Mouse (Mus musculus): ENCODE data around the gene Cars2. TPM values are rescaled to one million over a fixed set of nuclear protein-coding genes. Genes with fewer than 3 reads are reported as not detected.
"Not testable (repeated sequence)": the region's sequence is repeated elsewhere in the genome, so short reads cannot be mapped to it uniquely, and the experiment has no call there.

Gene Cars2
- total RNA-seq, 2 experiments from 2014 or later: 41.7 to 77.9 TPM

DNA sequence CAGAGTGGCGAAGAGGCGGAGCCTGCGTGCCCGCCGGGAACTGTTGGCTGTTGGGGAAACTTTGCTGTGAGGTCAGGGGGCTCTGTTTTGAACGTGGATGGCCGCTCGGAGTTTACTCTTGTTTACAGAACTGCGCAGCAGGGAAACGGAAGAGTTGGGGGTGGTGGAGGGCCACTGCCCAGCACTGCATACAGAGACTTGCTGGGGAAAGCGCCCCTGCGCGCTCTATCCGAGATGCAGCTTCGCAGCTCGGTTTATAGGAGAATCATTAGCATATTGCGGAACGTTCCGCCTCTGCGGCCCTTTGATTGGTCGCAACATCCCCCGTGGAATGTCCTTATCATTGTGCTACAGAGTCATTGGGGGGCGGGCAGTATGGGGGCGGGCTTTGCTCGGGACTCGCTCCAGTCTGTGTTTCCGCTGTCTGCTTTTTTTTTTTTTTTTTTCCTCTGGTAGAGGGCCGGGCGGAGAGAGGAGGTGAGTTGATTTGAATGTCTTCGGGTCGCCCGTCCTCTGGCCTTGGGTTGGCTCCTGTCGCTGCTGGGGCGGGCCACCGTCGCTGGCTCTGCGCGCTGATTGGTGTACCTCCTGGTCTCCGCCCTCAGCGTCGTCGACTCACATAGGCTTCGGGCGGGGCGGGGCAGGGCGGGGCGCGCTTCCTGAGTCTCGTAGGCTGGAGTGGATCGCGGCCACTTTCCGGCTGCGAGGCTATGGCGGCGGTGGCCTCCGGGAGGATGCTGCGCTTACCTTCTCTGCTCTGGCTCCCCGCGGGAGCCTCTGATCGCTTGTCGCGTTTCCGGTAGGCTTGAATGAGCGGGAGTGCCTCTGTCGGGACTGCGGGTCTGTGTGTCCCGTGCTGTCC lies 7.4 kb upstream of the Cars2 start:
- ATAC-seq (replicated peaks; ENCODE audit: low FRiP score, low TSS enrichment, poor library complexity, severe bottlenecking): peak; percentile 80

DNA sequence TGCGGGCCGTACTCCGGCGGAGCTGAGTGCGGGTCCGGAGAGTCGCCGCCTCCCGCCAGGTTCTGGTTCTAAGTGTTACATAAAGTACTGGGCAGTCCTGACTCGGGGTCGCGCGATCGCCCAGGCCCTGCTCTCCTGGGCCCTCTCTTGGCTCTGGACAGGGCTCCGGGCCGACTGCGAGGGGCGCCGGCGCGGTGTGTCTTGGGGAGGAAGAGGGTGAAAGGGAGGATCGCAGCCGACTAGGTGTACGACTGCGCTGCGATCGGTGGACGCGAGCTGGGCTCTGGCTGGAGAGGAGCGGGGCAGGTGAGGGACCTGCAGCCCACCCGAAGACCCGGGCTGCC lies 6.8 kb upstream of the Cars2 start:
- ATAC-seq (replicated peaks; ENCODE audit: low FRiP score, low TSS enrichment, poor library complexity, severe bottlenecking): 0 out of 2 replicates have a peak, but pooled peaks have one; percentile 0

DNA sequence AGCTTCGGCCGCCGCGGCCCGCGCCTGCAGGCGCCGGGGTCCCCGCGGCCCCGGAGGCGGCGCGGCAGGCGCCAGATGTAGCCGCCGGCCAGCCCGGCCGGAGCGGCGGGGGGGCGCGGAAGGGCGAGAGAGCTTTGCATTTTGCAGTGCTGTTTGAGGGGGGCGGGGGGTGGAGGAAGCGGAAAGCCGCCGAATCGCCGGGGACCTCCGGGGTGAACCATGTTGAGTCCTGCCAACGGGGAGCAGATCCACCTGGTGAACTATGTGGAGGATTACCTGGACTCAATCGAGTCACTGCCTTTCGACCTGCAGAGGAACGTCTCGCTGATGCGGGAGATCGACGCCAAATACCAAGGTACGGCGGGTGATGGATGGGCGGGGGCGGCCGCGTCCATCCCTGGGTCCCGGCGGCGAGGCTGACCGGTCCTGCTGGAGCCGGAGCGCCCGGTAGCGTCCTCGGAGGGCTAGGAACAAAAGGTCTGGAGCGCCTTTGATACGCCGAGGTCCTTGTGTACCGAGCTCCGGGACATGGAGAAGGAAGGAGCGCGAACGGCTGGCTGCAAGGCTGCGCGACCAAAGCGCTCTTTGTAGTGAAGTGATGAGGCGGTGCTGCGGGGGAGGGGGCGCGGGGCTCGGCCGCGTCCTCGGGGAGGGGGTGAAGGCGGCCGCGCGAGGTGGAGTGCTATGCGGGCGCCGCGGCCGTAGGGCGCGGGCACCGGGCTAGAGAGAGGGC lies 6.3 kb upstream of the Cars2 start:
- no peak for ATAC-seq (replicated peaks; ENCODE audit: low FRiP score, low TSS enrichment, poor library complexity, severe bottlenecking)

DNA sequence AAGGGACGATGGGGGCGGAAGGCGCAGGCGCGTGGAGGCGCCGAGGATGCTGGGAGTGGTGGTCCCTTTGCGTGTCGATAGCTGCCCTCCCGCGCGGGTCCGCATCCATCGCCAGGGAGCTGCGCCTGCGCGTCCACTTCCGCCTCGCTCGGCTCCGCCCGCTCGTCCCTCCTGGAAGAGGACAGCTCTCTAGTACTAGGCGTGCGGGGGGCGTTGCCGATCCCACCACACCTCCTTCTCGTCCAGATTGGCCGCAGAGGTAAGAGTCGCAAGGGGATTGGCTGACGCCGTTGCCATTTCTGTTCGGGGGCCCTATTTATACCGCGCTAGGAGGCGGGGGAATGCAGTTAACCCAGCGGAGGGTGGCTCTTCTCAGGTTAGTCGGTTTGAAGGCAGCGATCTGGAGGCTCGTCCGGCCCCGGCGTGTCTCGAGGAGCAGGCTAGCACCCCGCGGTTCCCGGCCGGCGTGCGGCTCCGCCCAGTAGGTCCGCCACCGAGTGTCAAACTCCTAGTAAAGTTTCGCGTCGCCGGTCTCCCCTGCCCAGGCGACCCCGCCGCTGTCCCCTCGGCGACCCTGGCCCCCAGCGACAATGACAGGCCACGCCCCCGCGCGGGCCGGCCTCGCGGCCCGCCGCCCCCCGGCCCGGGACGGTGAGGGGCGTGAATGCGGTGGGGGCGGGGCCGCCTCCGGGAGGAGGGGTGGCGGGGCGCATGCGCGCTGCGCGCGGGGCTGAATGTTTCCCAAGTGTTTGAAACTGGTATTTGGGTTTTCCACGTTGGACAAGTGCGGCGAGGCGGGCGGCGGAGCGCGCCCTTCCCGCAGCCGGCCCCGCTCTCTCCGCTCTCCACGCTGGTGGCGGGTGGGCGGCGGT lies 5.4 kb upstream of the Cars2 start:
- ATAC-seq (replicated peaks; ENCODE audit: low FRiP score, low TSS enrichment, poor library complexity, severe bottlenecking): peak; percentile 72

DNA sequence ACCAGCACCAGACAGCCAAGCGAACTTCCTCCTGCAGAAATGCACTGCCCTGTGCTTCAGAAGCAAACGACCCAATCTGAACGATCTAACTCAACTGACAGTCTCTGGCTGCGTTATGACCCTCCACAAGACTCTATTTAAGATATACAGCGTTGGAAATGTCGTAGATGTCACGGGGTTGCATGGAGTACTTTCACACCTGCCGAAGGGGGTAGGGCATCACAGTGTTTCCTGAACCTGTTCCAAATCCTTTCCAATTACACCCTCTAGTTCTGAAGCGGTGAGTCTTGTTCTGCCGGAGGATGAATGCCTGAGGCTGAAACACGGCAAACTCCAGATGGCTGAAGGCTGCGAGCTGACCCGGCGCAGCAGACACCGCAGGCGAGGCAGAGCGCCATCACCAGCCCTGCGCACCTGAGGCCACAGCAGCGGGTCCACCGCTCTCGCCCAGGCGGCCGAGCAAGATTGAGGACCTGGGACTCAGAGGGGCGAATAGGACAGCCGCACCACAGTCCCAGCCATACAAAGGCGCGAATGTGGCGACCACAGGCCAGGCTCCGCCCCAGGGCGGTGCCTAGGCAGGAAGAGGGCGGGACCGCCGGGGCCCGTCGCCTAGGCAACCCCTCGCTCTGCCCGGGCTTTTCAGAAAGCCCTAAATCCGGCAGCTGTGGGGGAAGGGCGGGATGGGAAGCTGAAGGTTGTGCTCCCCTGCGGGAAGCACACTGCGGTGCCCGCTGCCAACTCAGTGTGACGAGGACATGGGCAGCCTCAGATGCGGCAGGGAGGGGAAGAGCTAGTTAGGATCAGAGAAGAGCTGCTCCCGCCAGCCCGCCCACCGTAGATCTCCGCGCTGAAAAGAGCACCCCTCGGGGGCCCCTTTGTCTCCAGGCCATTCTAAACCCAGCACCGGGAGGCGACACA lies 4.5 kb upstream of the Cars2 start, which contains the start of gene Ing1:
TSS of gene Ing1 (plus strand) at position 773 of the 921 bp plus-strand sequence.
- peak; percentile 54 for ATAC-seq (replicated peaks; ENCODE audit: low FRiP score, low TSS enrichment, poor library complexity, severe bottlenecking)

DNA sequence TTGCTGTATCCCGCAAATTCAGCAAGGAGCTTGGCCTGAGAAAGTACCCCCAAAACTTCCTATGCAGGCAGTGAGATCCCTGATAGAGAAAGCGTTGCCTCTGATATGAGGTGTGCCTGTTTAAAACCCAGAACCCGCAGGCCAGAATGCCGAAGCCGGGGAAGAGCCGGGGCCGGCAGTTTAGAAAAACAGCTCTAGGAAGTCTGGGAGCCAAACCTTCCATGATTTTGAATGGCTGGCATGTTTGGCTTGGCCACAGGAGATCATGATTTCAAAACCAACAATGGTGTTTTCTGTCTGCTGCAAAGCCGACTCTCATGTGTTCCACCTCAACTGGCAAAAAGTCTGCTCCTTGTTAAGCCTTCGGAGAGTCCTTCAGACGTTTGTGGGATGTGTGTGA lies 1.8 kb upstream of the Cars2 start:
- ATAC-seq (replicated peaks; ENCODE audit: low FRiP score, low TSS enrichment, poor library complexity, severe bottlenecking): no peak

DNA sequence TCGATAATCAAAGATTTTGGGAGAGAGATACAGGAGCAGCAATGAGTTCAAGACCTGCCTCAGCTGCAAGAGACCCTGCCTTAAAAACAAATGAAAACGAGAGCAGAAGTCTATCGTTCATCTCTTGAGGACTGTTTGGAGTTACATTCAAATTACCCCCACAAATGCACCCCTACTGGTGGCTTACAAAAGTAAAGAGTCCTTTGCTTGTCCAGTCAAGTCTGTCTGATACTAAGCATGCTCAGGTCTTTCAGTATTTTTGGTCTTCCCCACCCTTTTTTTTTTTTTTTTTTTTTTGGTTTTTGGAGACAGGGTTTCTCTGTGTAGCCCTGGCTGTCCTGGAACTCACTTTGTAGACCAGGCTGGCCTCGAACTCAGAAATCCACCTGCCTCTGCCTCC lies 914 bp upstream of the Cars2 start:
- ATAC-seq (replicated peaks; ENCODE audit: low FRiP score, low TSS enrichment, poor library complexity, severe bottlenecking): not testable (repeated sequence)

DNA sequence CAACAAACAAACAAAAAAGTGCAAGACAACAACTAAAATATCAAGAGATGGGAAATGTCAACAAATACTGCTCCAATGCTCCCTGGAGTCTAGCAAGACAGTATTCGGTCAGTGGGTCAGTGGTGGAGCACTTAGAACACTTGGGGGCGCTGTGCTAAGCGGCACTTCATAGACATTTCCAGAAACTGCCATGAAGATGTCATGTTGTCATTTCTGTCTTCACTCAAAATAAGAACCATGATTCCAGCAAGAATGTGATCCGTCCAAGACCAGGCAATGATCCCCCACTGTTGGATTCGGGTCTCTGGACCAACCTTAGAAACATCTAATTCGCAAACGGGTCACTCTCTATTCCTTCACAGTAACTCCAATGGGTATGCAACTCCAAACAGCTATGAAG lies 877 bp downstream of the Cars2 start:
- peak; percentile 62 for ATAC-seq (replicated peaks; ENCODE audit: low FRiP score, low TSS enrichment, poor library complexity, severe bottlenecking)

DNA sequence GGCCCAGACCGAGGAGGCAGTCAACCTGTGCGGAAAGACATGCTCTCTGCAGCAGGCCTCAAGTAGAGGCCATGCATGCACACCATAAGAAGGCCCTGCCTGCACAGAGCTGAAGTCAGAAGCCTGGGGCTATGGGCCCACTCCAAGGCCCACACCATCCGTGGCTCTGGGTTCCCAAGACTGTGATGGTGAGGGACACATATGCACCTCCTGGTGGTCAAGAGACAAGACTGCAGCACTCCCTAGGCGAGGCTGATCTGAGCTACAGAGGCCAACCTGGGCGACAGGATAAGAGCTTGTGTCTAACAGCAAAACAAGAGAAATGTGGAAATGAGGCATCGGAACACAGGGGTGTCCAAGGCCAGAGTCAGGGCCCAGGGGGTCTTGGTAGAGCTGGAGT lies 3.5 kb downstream of the Cars2 start:
- peak; percentile 62 for ATAC-seq (replicated peaks; ENCODE audit: low FRiP score, low TSS enrichment, poor library complexity, severe bottlenecking)

DNA sequence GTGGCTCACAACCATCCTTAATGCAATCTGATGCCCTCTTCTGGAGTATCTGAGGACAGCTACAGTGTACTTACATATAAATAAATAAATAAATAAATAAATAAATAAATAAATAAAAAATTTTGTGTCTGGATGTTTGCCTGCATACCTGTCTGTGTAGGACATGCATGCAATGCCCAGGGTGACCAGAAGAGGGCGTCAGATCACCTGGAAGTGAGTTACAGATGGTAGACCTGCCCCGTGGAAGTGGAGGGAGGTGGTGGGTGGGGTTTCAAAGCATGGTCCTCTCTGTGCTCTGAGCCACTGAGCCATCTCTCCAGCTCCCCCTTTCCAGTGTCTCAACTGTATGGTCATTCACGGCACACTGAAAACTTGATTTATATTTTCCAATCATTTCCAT lies 6.2 kb downstream of the Cars2 start:
- ATAC-seq (replicated peaks; ENCODE audit: low FRiP score, low TSS enrichment, poor library complexity, severe bottlenecking): no peak

DNA sequence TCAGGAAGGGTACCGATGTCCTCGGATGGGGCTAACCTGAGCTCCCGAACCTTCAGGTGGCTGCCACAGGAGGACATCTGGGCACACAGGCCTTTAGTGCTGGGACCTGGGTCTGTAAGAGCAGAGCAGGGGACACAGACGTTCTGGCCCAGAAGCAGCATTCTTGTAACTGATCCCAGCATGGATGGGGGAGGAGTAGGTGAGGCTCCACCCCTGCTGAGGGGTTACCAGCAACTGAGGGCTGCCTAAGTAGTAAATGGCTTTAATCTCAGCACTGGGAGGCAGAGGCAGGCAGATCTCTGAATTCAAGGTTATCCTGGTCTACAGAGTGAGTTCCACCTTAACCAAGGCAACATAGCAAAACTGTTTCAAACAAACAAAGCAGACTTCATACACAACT lies 7.7 kb downstream of the Cars2 start:
- no peak for ATAC-seq (replicated peaks; ENCODE audit: low FRiP score, low TSS enrichment, poor library complexity, severe bottlenecking)

DNA sequence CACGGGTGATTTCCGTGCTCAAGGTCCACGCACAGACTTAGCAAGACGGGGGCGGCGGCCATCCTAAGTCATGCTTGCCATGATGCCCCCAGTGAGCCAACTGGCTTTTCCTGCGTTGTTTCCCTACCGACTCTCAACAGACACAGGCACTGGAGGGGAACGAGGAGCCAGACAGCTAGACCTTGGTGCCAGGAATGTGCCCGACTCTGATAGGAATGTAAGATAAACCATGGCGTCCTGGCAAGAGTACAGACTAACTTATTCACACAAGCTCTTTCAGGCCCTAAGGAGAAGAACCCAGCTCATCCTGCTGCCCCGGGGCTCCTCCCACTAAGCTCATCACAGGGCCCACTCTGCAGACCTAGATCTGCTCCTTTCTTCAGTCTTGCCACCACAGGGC lies 8.6 kb downstream of the Cars2 start:
- no peak for ATAC-seq (replicated peaks; ENCODE audit: low FRiP score, low TSS enrichment, poor library complexity, severe bottlenecking)

DNA sequence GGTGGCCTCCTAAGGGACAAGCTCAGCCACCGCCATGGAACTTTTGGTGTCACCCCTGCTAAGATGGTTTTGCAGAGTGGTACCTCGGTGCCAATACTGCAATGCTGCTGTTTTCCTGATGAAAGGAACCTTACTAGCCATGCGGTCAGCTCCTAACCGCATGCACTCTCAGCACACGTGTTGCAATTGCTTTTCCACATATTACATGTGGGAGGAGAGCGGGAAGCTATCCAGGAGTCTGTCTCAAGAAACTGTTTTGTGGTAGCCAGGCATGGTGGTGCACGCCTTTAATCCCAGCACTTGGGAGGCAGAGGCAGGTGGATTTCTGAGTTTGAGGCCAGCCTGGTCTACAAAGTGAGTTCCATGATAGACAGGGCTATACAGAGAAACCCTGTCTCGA lies 10.4 kb downstream of the Cars2 start:
- no peak for ATAC-seq (replicated peaks; ENCODE audit: low FRiP score, low TSS enrichment, poor library complexity, severe bottlenecking)

DNA sequence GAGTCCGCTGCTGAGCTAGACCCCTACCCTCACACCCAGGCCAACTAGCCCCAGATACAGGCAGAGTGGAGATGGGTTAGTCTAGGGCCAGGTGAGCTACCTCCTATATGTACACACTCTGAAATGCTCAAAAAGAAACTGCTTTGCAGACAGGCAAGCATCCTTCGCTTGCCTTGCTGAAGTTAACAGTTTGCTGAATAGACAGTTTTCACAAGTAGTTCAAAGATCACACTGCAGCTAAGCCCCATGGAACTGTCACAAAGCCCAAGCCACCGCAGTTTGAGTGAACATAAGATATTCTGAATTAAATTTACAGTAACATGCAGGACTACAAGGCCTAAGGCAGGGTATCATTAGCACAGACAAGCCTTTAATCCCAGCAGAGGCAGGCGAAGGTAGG lies 11.5 kb downstream of the Cars2 start:
- ATAC-seq (replicated peaks; ENCODE audit: low FRiP score, low TSS enrichment, poor library complexity, severe bottlenecking): no peak

DNA sequence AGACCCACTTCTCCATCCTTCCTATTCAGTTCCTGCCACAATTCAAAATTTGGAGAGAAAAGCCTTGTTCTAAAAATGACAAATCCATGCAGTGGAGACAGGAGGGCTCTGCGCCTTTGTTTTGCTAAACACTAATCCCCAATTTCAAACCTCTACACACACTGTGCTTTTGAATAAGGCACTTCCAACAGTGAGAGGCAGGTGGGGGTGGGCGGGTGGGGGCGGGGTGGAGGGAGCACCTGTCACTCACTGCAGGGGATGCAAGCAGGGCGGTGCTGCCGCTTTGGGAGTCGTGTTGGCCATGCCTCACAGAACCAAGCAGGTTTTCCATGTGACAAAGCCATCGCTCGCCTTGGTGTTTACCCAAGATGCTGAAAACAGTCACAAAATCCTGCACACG lies 16.1 kb downstream of the Cars2 start:
- ATAC-seq (replicated peaks; ENCODE audit: low FRiP score, low TSS enrichment, poor library complexity, severe bottlenecking): no peak

DNA sequence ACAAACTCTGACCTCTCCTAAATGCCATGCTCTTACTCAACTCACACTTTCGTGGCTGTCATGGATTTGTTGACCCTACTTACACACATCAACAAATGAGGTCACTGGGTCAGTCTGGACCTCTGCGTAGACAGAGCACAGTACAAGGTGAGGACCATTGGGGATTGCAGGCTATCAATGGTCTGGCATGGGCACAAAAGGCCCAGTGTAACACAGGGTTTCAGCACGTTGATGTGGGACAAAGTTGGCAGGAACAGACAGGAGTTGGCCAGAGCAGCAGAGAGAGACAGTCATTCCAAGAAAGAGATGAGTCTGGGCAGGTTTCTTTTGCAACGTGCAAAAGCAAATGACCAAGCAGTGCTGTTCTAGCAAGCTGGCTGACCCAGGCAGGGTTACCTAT lies 19.7 kb downstream of the Cars2 start:
- no peak for ATAC-seq (replicated peaks; ENCODE audit: low FRiP score, low TSS enrichment, poor library complexity, severe bottlenecking)

DNA sequence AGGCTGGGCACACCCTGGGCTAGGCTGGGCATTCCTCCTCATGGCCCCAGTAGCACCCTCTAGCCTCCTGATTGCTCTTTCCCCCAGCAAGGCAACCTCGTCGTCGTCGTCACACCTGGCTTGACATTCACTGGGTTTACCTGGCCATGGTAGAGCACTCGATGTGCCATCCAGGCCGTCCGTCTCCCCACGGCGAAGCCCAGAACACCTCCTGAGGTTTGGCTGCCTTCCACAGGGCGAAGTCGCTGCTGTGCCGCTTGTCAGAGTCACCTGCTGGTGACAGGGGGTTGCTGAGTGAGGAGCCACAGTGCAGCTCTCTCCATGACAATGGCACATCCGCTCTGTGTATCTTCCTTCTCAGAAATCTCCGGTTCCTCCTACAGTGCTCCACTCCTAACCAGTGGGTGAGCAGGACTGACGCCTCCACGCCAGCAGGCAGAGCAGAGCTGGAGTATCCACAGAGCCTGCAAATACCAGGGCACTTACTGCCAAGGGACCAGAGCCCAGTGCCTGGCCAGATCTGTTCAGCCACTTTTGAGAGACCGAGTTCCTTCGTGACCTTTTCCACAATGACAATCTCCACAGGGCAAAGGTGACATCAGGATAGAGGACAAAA lies 20.3 kb downstream of the Cars2 start:
- peak; percentile 14; the same call in 1 of the 2 replicates for ATAC-seq (replicated peaks; ENCODE audit: low FRiP score, low TSS enrichment, poor library complexity, severe bottlenecking)

DNA sequence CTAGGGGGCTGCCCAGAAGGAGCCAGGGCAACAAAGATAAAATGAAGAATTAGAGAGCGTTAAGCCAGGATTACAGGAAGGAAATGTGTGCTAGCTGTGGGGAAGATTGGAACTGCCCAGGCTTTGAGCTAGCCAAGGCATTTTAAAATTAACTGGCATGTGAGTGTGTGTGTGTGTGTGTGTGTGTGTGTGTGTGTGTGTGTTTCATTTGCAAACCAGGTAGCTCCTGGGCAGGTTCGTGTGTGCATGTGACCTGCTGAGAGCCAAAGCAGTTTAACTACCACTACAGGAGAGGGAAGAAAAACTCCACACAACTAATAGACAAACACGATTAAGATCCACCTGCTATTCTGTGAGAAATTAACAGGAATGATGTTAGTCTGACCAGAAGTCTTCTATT lies 27.3 kb downstream of the Cars2 start:
- ATAC-seq (replicated peaks; ENCODE audit: low FRiP score, low TSS enrichment, poor library complexity, severe bottlenecking): no peak

DNA sequence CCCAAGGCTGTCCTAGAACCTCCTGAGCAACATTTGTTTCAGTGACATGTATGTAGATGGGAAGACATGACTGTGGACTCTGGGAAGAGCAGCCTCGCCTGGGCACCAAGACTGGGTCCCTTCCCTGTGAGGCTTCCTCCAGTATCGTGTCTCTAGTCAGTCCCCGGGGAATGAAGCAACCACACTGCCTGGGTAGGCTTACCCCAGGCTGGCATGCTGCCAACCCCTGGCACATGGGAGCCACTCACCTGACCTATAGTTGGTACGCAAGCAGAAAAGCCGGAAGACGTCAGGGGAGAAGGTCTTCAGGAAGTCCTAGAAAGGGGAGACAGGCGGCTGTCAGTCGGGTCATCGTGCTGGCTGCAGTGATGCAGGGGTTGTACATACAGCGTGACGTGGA lies 31.9 kb downstream of the Cars2 start:
- no peak for ATAC-seq (replicated peaks; ENCODE audit: low FRiP score, low TSS enrichment, poor library complexity, severe bottlenecking)
